Mouse (Mus musculus): ENCODE data around the gene Syn3.
"Not testable (repeated sequence)": the region's sequence is repeated elsewhere in the genome, so short reads cannot be mapped to it uniquely, and the experiment has no call there.

The Syn3 gene

DNA sequence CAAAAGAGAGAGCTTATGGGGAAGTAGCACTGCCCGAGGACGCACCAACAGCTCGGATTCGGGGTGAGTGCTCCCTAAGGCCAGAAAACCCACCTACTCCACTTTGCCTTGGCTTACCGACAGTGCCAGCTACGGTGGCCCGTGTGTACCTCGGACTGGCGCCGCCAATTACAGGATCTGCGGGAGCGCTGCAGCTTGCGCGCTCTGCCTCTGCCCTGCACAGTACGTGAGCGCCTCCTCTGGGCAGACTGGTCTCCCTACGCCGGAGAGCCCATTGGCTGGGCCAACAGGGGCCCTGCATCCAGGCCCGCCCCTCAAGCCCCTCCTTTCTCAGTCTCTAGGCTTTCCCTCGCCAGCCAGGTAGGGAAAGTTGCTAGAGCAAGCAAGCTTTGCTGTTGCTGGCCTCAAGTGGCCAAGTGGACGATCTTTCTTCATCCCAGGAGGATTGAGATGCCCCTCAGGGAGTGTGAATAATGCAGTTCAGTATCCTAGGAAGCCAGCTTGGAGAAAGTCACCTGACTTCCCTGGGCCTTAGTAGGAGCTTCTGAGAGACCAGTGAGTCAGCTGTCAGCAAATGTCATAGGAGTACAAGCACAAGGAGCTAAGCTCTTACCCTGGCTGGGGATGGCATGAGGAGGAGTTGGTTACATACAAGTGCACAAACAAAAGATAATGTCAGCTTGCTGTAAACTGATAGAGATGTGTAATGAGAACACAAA, at the start of gene Syn3:
Gene Syn3, minus strand, starts transcription at position 224 of the 719 bp plus-strand sequence.
- peak; percentile 88 to 90 for DNase-seq (ENCODE audit: low spot score in 2 of 2)

DNA sequence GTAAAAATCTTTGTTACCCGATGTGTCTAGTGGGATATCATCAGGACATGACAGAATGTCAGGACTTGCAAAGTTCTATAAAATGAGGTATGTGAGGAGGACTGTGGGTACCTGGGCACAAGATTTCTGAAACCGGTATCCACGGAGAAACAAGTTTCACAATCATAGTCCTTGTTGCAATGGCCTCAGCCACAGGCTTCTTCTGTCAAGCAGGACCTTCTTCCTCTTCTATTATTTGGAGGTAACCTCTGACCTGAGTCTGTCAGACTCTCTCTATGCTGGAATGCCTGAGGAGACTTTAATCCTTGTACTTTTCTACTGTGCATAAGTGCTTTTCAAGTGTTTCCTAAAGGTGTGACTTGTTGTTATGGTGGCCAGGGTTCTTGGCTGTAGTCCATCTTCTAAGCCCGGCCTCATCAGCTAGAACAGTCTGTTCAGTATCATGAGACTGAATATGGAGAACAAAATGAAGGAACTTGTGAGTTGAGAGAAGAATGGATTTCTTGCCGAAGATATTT, 27.7 kb upstream of the Syn3 start:
- not testable (repeated sequence) for DNase-seq (ENCODE audit: low spot score in 2 of 2)

DNA sequence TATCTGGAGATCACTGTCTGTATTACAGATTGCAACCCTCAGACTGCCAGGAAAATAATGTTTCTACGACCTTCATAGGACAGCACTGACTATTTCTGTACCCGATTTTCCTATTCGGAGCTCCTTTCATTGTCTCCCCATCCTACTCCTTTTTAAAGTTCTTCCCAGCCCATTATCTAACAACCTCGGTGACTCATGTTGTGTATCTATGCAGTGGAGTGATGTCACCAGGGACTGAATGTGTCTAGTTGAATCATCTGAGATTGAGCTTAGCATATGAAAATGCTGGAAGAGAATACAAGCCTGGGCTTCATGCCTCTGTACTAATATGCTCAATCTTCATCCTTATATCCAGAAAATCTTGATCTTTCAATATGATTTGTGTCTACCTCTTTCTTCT, 15.1 kb upstream of the Syn3 start:
- DNase-seq (ENCODE audit: low spot score in 2 of 2), result no peak

DNA sequence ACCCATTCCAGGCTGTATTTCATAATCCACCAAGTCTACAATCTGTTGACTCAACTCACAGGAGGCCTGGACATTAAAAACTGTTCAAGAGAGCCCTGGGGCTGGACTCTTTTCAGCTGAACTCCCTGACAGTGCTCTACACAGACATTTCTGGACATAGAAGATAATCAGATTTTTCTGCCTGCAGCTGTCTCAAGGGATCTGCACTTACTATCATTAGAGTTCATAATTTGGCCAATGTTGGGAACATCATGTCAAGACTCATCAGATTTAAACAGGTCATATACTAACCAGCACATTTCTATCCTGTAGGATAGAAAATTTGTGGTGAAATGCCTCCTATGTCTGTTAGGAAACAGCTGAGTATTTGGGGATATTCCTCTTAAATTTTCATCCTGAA, 12.2 kb upstream of the Syn3 start:
- no peak for DNase-seq (ENCODE audit: low spot score in 2 of 2)

DNA sequence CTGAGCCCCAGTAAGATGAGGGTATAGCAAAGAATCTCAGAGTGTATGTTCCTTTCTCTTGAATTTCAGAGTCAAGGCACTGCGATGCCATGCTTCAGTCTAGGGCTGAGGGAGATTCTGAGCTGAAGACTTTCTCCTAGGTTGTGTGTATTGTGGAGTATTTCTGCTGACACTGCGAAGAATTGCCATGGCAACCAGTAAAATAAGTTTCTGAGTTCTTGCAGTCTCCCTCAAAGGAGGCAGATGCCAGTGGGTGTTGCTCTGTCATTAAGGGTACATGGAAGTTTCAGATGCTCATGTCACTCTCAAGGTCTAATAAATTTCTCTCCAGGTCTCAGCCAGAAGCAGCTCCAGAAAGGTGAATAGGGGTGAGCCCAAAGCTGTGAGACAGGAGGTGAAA, 3.4 kb upstream of the Syn3 start:
- DNase-seq (ENCODE audit: low spot score in 2 of 2), result no peak

DNA sequence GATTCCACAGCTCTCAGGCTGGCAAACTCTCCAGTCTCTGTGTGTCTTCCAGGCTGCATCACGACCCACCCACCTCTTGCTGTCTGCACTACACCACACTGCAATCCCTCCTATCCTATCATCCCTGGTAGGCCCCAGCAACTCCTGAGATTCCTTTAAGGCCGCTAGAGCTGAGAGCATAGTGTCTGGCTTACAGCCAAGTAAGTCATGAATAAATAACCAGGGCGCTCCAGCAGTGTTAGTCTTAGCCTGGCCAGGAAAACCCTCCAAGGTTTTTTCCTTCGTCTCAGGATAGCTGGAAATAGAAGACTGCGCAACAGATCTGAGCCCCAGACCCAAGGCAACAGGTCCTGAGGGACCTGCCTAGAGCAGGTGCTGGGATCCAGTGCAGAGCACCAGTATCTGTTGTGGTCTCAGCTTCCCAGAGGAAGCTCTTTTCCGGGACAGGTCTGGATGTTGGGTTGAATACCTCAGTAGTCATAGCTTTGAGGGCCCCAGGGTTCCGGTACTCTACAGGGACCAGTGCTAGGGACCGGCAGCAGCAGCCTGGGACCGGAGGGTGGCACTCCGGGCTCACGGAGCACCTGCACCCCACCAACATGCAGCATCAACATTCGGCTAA, 534 bp downstream of the Syn3 start:
- peak; percentile 34 to 51 for DNase-seq (ENCODE audit: low spot score in 2 of 2)

GRCm38 (mm10) chr10:86495851-86496250, 2.8 kb downstream of the Syn3 start:
- no peak for DNase-seq (ENCODE audit: low spot score in 2 of 2)

- DNase-seq (ENCODE audit: low spot score in 2 of 2), result no peak
Observed at GRCm38 (mm10) chr10:86493140-86493539, 5.6 kb downstream of the Syn3 start.

GRCm38 (mm10) chr10:86492089-86492907, 6.4 kb downstream of the Syn3 start:
- DNase-seq (ENCODE audit: low spot score in 2 of 2), result no peak

DNA sequence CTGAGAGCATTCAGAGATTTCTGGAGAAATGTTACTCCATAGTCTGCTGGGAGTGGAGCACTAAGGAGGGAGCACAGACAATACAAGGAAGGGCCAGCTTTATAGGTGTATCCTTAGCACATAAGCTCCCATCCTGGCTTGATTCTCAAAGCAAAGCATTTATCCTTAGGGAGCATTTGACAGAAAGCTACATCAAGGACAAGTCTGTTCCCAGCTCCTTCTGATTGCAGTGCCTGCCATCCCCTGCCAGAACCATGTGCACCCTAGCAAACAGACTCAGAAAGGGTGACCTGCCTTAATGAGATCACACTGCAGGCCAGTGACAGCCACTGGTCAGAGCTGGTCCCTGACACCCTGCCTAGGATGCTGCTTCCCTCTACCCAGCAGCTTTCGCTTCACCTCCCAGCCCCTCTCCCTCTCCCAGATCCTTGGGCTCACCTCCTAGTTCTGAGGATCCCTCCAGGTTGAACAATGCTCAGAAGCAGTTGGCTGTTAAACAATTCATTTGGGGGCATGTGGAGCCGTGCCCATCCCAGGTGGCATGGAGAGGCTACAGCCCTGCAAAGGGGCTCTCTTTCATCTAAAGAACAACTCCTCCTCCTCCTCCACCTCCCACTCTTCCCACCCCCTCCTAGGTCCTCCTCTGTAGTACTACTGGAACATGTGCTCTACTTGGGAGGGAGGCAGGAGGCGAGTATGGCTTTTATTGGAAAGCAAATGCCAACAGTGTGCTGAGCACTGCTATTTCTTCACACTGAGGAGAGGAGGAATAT, 7.2 kb downstream of the Syn3 start:
- no peak for DNase-seq (ENCODE audit: low spot score in 2 of 2)

- DNase-seq (ENCODE audit: low spot score in 2 of 2), result no peak
Observed at GRCm38 (mm10) chr10:86488544-86488943, 10.2 kb downstream of the Syn3 start.

DNA sequence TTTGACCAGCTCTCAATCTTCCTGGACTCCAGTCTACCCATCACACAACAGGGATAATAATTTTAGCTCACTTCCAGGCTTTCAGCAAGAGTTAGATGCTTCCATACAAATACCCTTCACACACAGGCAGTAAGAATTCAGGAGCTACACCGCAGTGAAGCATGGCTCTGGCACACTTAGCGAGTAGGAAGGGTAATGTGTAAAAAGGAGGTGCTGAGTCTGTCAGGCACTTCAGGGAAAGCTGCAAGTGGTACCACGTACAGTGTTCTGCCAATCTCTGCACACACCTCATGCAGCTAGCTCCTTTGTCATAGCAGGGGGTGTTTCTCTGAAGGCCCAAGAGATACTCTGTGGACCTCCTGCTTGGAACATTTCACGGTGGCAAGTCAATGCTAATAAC, 12.7 kb downstream of the Syn3 start:
- DNase-seq (ENCODE audit: low spot score in 2 of 2), result no peak

DNA sequence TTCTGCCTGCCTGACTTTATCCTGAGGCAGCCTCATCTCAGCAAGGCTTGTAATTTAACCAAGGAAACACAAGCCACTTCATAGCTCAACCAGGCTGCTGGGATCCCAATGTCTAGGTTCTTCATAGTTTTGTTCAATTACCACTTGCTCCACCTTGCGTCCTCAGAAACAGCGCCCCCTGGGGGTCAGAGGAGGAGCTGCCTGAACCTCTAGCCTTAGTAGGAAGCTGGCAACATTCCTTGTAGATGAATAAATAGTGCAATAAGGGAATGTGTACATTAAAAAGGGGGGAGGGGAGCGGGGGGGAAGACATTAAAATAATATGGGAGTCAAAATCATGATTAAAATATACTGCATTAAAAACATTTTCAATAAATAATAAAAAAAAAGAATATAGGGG, 14.7 kb downstream of the Syn3 start:
- no peak for DNase-seq (ENCODE audit: low spot score in 2 of 2)

DNA sequence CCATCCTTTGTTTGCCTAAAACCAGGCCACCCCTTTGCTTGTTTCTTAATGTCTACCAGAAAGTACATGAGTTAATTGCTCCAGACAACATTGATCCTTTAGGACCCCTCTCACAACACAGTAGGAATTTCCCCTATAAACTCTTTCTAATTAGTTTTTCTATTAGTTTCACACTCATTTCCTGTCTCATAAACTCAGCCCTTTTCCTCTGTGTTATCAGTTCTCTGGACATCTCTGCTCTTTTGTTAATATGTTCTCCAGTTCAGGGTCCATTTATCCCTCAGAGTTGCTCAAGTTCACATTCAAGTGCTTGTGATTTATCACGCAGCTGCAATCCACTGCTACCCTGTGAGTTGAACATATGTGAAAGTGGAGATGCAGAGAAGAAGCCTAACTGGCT, 16.2 kb downstream of the Syn3 start:
- no peak for DNase-seq (ENCODE audit: low spot score in 2 of 2)

DNA sequence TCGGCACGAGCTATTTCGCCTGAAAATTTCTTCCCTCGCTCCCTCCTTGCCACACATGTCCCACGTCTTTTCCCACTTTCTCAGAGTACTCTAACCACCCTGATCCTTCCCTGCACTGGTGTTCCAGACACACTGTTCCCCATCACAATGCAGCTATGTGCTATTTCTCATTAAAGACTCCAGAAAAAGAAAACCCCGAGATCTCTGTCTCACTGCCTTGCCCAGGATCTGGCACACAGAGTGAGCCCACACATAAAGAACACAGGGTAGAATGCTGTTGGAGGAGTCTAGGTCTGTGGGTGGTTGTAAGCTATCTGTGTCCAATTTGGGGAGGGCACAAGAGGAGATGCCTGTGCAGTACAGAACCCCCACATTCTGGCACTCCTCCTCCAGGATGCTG, 18.0 kb downstream of the Syn3 start:
- no peak for DNase-seq (ENCODE audit: low spot score in 2 of 2)

DNA sequence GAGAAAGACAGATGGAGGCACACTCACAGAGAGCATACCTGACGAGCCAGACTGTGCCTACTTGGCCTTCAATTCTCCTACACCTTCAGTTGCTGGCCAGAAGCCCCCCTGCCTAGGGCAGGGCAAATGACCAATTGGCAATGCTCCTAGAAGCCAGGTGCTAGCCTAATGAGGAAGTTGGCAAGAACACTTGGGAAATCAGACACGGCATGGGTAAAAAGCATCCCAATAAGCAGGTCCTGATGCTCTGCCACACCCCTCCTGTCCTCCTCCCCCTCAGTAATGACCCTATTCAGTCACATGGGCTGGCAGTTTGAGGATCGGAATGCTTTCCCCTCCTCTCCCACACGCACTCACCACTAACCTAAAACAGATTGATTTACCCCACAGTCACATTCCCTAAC, 19.0 kb downstream of the Syn3 start:
- DNase-seq (ENCODE audit: low spot score in 2 of 2), result no peak

DNA sequence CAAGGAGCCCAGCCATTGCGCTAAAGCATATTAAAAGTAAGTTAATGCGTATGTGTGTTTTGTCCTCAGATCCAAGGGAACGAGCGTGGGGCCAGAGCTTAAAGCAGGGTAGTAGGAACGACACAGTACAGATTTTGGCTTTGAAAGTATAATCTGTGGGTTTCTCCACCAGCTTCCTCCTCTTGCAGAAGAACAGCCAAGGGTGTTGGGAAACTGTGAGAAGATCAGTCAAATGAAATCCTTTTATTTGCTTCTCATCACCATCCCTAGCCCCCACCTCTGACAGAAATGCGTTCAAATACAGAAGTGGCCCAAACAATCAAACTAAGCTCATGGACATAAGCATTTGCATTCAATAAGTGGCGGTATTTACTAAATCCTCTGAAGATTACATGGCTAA, 22.0 kb downstream of the Syn3 start:
- DNase-seq (ENCODE audit: low spot score in 2 of 2), result no peak

- no peak for DNase-seq (ENCODE audit: low spot score in 2 of 2)
Observed at GRCm38 (mm10) chr10:86475270-86475669, 23.4 kb downstream of the Syn3 start.

DNA sequence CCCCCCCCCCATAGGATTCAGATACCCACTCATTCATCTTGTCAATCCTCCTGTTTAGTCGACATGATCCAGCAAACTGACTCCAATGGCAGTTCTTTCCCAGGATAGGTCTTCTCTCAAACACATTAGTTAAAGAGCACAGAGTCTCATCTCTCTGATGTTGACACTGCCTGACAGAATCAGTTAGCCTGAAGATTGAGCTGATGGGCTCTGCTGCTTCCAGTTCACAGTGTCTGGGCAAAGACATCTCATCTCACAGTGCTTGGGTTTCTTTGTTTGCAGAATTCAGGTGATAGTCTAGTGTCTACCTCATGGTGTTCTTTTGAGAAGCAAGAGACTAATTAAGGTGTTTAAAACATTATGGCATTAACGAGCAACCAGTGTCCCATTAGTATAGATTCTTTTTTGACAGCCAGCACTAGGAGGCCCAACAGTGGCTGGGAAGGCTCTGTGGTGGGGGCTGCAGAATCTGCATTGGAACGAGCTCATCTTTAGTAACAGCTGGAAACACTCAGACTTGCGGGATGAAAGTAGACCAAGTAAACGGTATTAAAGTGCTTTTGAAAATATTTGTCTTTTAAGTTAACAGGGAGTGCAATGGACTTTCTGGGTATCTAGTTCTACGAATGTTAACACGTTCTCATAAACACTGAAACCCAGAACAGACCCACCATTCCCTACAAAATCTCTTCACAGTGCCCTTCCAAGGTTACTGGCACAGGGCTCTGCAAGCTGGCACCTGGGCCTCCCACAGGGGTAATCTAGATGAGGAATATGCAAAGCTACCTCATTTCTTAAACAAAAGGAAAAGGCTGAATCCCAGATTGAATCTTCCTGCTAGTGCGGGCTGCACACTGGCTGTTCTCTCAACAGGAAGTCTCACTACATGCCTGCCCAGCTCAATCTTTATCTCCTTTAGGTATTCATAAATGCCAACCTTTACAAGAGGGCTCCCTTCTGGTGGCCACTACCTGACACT, 24.2 kb downstream of the Syn3 start:
- no peak for DNase-seq (ENCODE audit: low spot score in 2 of 2)

GRCm38 (mm10) chr10:86473637-86474154, 25.0 kb downstream of the Syn3 start:
- no peak for DNase-seq (ENCODE audit: low spot score in 2 of 2)
